Mouse (Mus musculus) heart, postnatal 25 days (tissue): ENCODE results near the gene Rnf115. TPM values are rescaled to one million over a fixed set of nuclear protein-coding genes. Genes with fewer than 3 reads are reported as not detected.

ENCODE experiments used
- DNase-seq: peaks from one replicate; pipeline ENCODE4 v3.0.0; 2022; ENCODE audit warnings: low spot score
- intact Hi-C: fragments of 180-260 bp; cut with DNase I; formaldehyde crosslinking; loops from one replicate; pipeline ENCODE4 v1.15.1; 2025
- total RNA-seq, 2 experiments: library from RNA; stranded (reverse); gene quantifications; 2 replicates each; pipeline ENCODE4 v1.2.3; 2021

The Rnf115 gene
- total RNA-seq, 2 experiments from 2014 or later, result 22.8 to 23.3 TPM

GRCm38 (mm10) chr3:96759695-96760094 is 32.2 kb downstream of the Rnf115 start:
- intact Hi-C loops, result no loop called here
- no peak for DNase-seq

- DNase-seq, result no peak
- intact Hi-C loops, result loop anchor here (2.0 kb wide), 1 partner anchor 32 kb away; no protein-coding TSS in a partner anchor
Observed at GRCm38 (mm10) chr3:96764528-96764927, 37.1 kb downstream of the Rnf115 start.

- DNase-seq, result no peak
- intact Hi-C loops, result no loop called here
Observed at GRCm38 (mm10) chr3:96769971-96770370, 42.5 kb downstream of the Rnf115 start.

- no peak for DNase-seq
- intact Hi-C loops, result no loop called here
Observed at GRCm38 (mm10) chr3:96772949-96773348, 45.5 kb downstream of the Rnf115 start.

GRCm38 (mm10) chr3:96777120-96777519 is 49.7 kb downstream of the Rnf115 start:
- intact Hi-C loops, result no loop called here
- no peak for DNase-seq

GRCm38 (mm10) chr3:96782236-96782635 is 54.8 kb downstream of the Rnf115 start:
- intact Hi-C loops, result loop anchor here (5.0 kb wide), 1 partner anchor 55 kb away; the partner anchor contains the start of genes Polr3c and Rnf115

GRCm38 (mm10) chr3:96787784-96788183 is 60.3 kb downstream of the Rnf115 start:
- intact Hi-C loops, result no loop called here
- no peak for DNase-seq

More at GRCm38 (mm10) chr3:96782236-96782635, 54.8 kb downstream of the Rnf115 start:
- no peak for DNase-seq

GRCm38 (mm10) chr3:96788506-96788905 is 61.0 kb downstream of the Rnf115 start:
- intact Hi-C loops, result no loop called here
- DNase-seq, result no peak

- intact Hi-C loops, result no loop called here
- no peak for DNase-seq
Observed at GRCm38 (mm10) chr3:96800254-96800653, 72.8 kb downstream of the Rnf115 start.

GRCm38 (mm10) chr3:96802214-96802613 is 74.8 kb downstream of the Rnf115 start:
- no peak for DNase-seq
- intact Hi-C loops, result no loop called here

- DNase-seq, result no peak
- intact Hi-C loops, result no loop called here
Observed at GRCm38 (mm10) chr3:96808136-96808535, 80.7 kb downstream of the Rnf115 start.

GRCm38 (mm10) chr3:96808651-96809050 is 81.2 kb downstream of the Rnf115 start:
- intact Hi-C loops, result no loop called here

GRCm38 (mm10) chr3:96811232-96811631 is 83.8 kb downstream of the Rnf115 start:
- intact Hi-C loops, result loop anchor here (5.0 kb wide), 1 partner anchor 74 kb away; no protein-coding TSS in a partner anchor
- DNase-seq, result no peak

More at GRCm38 (mm10) chr3:96808651-96809050, 81.2 kb downstream of the Rnf115 start:
- no peak for DNase-seq

- intact Hi-C loops, result loop anchor here (5.0 kb wide), 1 partner anchor 75 kb away; no protein-coding TSS in a partner anchor
- peak; percentile 24 for DNase-seq
Observed at GRCm38 (mm10) chr3:96812395-96813091, 85.1 kb downstream of the Rnf115 start.

GRCm38 (mm10) chr3:96813106-96813505 is 85.6 kb downstream of the Rnf115 start:
- intact Hi-C loops, result loop anchor here (5.0 kb wide), 1 partner anchor 76 kb away; no protein-coding TSS in a partner anchor
- no peak for DNase-seq

GRCm38 (mm10) chr3:96813591-96814244 is 86.3 kb downstream of the Rnf115 start:
- no peak for DNase-seq
- intact Hi-C loops, result loop anchor here (5.0 kb wide), 1 partner anchor 76 kb away; no protein-coding TSS in a partner anchor

- no peak for DNase-seq
- intact Hi-C loops, result loop anchor here (5.0 kb wide), 1 partner anchor 77 kb away; no protein-coding TSS in a partner anchor
Observed at GRCm38 (mm10) chr3:96814342-96814741, 86.9 kb downstream of the Rnf115 start.

GRCm38 (mm10) chr3:96820116-96820915 is 92.9 kb downstream of the Rnf115 start:
- intact Hi-C loops, result no loop called here
- DNase-seq, result no peak

GRCm38 (mm10) chr3:96821581-96821980 is 94.1 kb downstream of the Rnf115 start:
- intact Hi-C loops, result no loop called here
- DNase-seq, result no peak

- no peak for DNase-seq
- intact Hi-C loops, result no loop called here
Observed at GRCm38 (mm10) chr3:96823701-96824100, 96.2 kb downstream of the Rnf115 start.
